Mouse (Mus musculus) megakaryocyte, embryonic 14.5 days (primary cell): ENCODE data around the gene Cobl. TPM values are rescaled to one million over a fixed set of nuclear protein-coding genes. Genes with fewer than 3 reads are reported as not detected.

Source experiments
- H3K27me3 ChIP-seq: replicated peaks from 2 replicates; pipeline ENCODE3; 2012; ENCODE audit warnings: inconsistent platforms
- H3K36me3 ChIP-seq: replicated peaks from 2 replicates; pipeline ENCODE3; 2012; ENCODE audit warnings: low read length, inconsistent platforms, mixed read lengths
- H3K4me1 ChIP-seq: 2 replicates; pipeline ENCODE4 v1.6.1; 2012; ENCODE audit warnings: inconsistent platforms
- H3K4me3 ChIP-seq: replicated peaks from 2 replicates; pipeline ENCODE3; 2012; ENCODE audit warnings: moderate library complexity, mild to moderate bottlenecking, inconsistent platforms
- H3K9me3 ChIP-seq: 2 replicates; pipeline ENCODE4 v1.6.1; 2012; ENCODE audit warnings: inconsistent platforms
- FLI1 ChIP-seq: IDR thresholded peaks from 2 replicates; pipeline ENCODE4 v1.6.1; 2012; ENCODE audit warnings: low read length, inconsistent platforms, mixed read lengths
- GATA1 ChIP-seq: IDR thresholded peaks from 3 replicates; pipeline ENCODE4 v1.6.1; 2012; ENCODE audit warnings: mixed read lengths, low read length, inconsistent platforms, borderline replicate concordance
- polyA plus RNA-seq: library from polyadenylated mRNA; stranded (reverse); fragments of >175 nt; gene quantifications from 2 replicates; pipeline ENCODE4 v1.2.3, GENCODE M21; 2012; ENCODE audit warnings: low replicate concordance; ENCODE audit not compliant: insufficient read depth

Gene Cobl
- polyA plus RNA-seq, 1 experiment: not detected

DNA sequence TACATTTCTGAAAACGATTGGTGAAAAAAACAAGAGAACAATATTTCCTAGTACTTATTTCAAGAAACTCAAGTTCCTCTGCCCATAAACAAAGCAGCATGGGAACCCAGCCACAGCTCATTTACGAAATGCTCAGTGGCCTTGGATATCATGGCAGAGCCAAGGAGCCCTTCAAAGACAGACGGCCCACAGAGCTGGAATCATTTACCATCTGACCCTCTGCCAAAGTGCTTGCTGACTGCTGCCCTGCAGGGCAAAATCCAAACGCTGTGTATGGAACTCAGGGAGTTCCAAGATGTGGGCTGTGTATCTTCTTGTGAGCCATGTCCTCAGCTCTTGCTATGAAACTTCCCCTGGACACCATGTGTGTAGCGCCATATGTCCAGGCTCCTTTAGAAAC lies 38.0 kb downstream of the Cobl start:
- Histone ChIP-seq H3K27me3 (no peaks in the 10 kb centered on the region), H3K36me3 (no peaks in the 10 kb centered on the region), H3K4me3 (no peak overlapping the region), H3K4me1 (no peaks in the 10 kb centered on the region), H3K9me3 (no peaks in the 10 kb centered on the region)
- no peak for TF ChIP-seq GATA1
- no peak for TF ChIP-seq FLI1

DNA sequence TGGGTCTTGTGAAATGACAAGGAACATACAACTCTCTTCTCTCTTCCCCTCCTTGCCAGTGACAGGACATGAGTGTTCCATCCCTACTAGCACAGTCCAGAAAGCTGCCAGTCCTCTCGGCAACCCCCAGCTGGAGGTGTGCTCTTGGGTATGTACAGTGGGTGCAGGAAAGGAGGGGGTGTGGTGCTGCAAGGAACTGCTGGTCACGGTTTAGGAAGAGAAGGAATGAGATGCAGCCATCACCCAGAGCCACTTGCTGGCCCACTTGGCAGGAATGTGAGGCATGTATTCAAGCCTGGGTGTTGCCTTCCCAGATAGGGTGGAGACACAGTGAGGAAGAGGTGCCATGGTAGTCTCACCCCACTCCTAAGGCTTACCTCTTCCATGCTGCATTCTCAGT lies 40.6 kb downstream of the Cobl start:
- no peaks in the 10 kb centered on the region for H3K27me3 ChIP-seq
- H3K36me3 ChIP-seq: no peaks in the 10 kb centered on the region
- H3K9me3 ChIP-seq: no peaks in the 10 kb centered on the region
- no peaks in the 10 kb centered on the region for H3K4me1 ChIP-seq
- no peak overlapping the region for H3K4me3 ChIP-seq
- no peak for TF ChIP-seq FLI1
- no peak for TF ChIP-seq GATA1

DNA sequence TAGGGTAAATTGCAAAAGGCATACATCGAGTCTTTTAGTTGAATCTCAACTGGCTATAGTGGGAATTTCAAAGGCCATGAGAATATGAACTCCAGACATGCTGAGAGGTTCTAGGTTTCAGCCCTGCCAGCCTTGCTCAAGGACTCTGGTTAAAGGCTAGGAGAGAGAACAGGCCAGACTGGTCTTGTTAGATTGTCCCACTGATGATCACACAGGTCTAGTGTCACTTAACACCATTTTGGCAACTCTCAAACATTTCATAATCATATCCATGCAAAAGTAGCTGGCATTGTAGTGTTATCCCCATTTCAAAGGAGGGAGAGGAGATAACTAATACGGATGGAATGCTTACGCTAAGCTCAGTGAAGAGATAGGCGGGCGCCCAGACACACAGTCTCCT lies 43.6 kb downstream of the Cobl start:
- TF ChIP-seq GATA1 (no peak), FLI1 (no peak)
- Histone ChIP-seq H3K36me3 (no peaks in the 10 kb centered on the region), H3K4me3 (no peak overlapping the region), H3K27me3 (no peaks in the 10 kb centered on the region), H3K4me1 (no peaks in the 10 kb centered on the region), H3K9me3 (no peaks in the 10 kb centered on the region)

DNA sequence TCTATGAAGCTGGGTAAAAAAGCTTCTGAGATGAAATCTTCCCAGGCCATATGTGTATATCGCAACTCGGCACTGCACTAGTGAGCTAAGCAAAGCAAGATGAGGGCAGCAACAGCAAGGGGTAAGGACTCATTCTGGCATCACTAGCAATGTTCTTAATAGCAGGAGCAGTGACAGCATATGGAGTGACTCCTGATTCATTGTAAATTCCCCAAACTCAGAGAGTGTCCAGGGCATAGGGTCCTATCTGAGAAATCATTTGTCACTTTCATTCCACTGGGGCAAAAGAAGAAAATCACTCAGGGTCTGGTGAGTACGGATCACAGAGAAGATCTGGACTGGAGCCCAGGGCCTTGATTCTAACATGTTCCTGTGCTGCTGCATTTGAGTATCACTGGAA lies 44.6 kb downstream of the Cobl start:
- no peak overlapping the region for H3K4me3 ChIP-seq
- TF ChIP-seq FLI1 (no peak), GATA1 (no peak)

DNA sequence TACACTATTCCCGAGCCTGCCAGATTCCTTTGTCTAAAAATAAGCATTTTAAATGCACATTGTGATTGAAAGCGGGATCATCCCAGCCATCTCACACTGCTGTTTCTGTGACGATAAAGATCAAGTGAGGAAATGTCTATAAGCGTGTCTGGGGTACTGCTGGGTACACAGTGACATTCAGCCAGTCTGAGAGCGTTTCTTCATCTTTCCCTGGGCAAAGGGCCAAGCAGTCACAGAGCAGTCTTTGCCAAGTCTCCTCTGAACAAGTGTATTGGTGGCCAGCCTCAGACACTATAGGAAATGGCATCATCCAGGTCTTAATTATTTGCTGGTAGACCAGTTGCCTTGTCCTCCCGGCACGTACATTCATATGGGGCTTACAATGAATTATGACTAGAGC lies 47.9 kb downstream of the Cobl start:
- Histone ChIP-seq H3K27me3 (no peaks in the 10 kb centered on the region), H3K4me1 (no peaks in the 10 kb centered on the region), H3K9me3 (no peaks in the 10 kb centered on the region), H3K4me3 (no peak overlapping the region), H3K36me3 (no peaks in the 10 kb centered on the region)
- TF ChIP-seq FLI1 (no peak), GATA1 (no peak)

More for the DNA sequence above, 44.6 kb downstream of the Cobl start:
- Histone ChIP-seq H3K27me3 (no peaks in the 10 kb centered on the region), H3K4me1 (no peaks in the 10 kb centered on the region), H3K36me3 (no peaks in the 10 kb centered on the region), H3K9me3 (no peaks in the 10 kb centered on the region)

DNA sequence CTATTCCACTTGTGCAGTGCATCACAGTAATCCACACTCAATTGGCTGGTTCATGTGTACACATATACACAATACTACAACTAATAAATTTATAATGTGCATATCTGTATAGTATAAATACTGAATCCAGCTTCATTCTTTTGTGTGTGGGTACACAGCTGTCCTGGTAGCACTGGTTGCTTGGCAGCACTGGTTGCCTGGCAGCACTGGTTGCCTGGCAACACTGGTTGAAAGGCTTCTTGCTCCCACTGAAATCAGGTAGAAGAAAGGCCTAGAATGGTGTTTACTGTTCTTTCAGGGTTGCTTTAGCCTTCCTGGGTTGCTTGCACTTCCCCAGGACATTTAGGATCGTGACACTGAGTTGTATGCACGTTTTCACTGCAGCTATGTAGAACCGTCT lies 49.4 kb downstream of the Cobl start:
- TF ChIP-seq FLI1: no peak
- TF ChIP-seq GATA1: no peak
- Histone ChIP-seq H3K4me3 (no peak overlapping the region), H3K4me1 (no peaks in the 10 kb centered on the region), H3K27me3 (no peaks in the 10 kb centered on the region), H3K36me3 (no peaks in the 10 kb centered on the region), H3K9me3 (no peaks in the 10 kb centered on the region)

DNA sequence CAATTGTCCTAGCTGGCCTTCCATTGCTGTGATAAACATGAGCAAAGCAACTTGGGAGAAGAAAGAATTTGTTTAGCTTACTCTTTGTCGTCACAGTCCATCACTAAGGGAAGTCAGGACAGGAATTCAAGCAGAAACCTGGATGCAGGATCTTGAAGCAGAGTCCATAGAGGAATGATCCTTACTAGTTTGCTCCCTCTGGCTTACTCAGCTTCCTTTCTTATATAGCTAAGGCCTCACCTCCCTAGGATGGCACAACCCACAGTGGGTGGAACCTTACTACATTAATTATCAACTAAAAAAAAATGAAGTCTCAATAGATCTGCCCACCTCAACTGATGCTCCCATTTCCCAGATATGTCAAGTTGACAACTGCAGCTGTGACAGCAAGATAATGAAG lies 52.8 kb downstream of the Cobl start:
- no peaks in the 10 kb centered on the region for H3K36me3 ChIP-seq
- no peak for TF ChIP-seq GATA1
- TF ChIP-seq FLI1: no peak
- H3K4me1 ChIP-seq: no peaks in the 10 kb centered on the region
- H3K27me3 ChIP-seq: no peaks in the 10 kb centered on the region
- no peaks in the 10 kb centered on the region for H3K9me3 ChIP-seq
- no peak overlapping the region for H3K4me3 ChIP-seq

DNA sequence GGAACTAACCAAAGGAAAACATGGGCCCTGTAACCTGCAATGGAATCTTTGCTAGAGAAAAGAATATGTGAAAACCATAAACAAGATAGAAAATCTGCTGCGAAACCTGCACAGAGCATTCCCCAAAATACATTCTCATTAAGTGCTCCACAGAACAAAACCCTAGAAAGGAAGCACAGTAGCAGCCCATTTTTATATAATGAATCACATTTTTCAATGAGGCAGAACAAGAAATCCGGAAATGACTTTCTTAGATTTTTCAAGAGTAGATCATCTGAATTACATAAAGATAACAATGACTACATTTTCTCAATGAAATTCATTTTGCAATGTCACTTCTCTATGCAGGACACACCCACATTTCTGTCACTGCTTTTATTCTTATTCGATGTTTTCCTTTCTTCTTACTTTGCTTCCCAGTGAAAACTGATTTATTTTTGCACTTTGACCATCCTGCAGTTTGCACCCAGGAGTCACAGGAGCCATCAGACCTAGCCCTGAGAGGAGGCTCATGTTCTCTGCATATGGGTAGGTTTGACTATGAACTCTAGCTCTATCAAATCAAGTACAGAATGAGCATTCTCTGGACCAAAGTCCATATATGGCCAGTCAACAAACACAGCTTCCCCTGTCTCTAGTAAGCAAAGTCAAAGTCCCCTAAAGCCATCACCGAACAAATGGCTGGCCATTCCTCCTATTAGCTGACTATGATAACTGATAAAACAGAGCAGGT lies 53.5 kb downstream of the Cobl start:
- no peaks in the 10 kb centered on the region for H3K9me3 ChIP-seq
- TF ChIP-seq FLI1 (no peak), GATA1 (no peak)
- no peaks in the 10 kb centered on the region for H3K36me3 ChIP-seq
- no peaks in the 10 kb centered on the region for H3K4me1 ChIP-seq
- no peak overlapping the region for H3K4me3 ChIP-seq
- no peaks in the 10 kb centered on the region for H3K27me3 ChIP-seq

DNA sequence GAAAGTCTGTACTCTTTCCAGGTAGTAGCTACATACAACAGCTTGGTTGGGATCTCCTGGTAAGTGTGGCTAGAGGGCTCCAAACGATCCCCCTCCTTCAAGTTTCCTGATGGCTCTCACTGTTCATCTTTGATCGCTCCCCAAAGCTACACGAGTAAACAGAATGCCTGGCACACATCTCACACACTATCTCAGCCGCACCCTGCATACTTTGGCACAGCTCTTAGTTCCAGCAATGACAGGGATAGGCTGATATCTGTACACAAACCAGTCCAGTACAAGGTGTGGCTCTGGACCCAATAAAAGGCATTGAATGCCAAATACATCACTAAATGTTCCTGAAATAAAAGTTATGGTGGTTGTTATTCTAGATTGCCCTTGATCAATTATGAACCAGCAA lies 55.3 kb downstream of the Cobl start:
- Histone ChIP-seq H3K4me1 (no peaks in the 10 kb centered on the region), H3K36me3 (no peaks in the 10 kb centered on the region), H3K9me3 (no peaks in the 10 kb centered on the region), H3K27me3 (no peaks in the 10 kb centered on the region), H3K4me3 (no peak overlapping the region)
- TF ChIP-seq GATA1 (no peak), FLI1 (no peak)

DNA sequence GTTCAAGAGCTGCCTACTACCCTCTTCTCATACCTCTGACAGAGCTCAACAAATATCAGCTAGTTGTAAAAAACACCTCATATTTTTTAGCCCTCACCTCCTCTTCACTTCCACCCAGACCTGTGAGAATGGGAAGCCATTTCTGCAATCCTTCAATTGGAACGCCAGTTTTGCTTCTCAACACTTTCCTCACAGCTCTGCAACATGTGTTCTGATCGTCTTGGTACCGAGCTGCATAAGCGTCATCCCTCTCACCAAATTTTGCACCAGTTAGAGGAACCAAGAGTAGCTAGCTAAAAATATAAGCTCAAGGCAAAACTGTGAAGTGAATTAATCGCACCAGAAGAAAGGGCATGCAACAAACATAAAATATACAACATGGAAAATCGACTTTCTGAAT lies 56.9 kb downstream of the Cobl start:
- Histone ChIP-seq H3K4me3 (no peak overlapping the region), H3K9me3 (no peaks in the 10 kb centered on the region), H3K36me3 (no peaks in the 10 kb centered on the region), H3K27me3 (no peaks in the 10 kb centered on the region), H3K4me1 (no peaks in the 10 kb centered on the region)
- TF ChIP-seq FLI1: no peak
- no peak for TF ChIP-seq GATA1
